Mouse (Mus musculus) Patski (cell line): Measurements from ENCODE around the gene Zbtb22. TPM values are rescaled to one million over a fixed set of nuclear protein-coding genes. Genes with fewer than 3 reads are reported as not detected.

Source experiments
- ATAC-seq: fragments of 100-300 bp; one replicate; pipeline ENCODE4 v1.8.0; 2021
- CTCF ChIA-PET: fragments of 350-600 bp; sonication (Branson Sonifier 250); formaldehyde crosslinking; loops from one replicate; lab custom pipeline; 2022; ENCODE audit warnings: inconsistent platforms; lab: Charles Lee
- POLR2A ChIA-PET: fragments of 350-600 bp; sonication (Branson Sonifier 250); formaldehyde crosslinking; loops from one replicate; lab custom pipeline; 2022; ENCODE audit warnings: antibody characterized with exemption, inconsistent platforms; lab: Charles Lee
- DNase-seq: peaks from one replicate; pipeline ENCODE4 v3.0.0-alpha.2; 2011; ENCODE audit warnings: low read depth, low spot score
- H3K27me3 ChIP-seq: fragments of 371-371 bp; one replicate; pipeline ENCODE4 v1.5.1; 2021
- CTCF ChIP-seq: fragments of 100-300 bp; IDR thresholded peaks from one replicate; pipeline ENCODE4 v1.5.1; 2021
- in situ Hi-C: fragments of 300-500 bp; cut with MboI; formaldehyde crosslinking; loops from 3 replicates; pipeline ENCODE4 v1.11.1; 2018; ENCODE audit warnings: low pct_unique_long_range_greater_than_20kb, mixed read lengths
- polyA plus RNA-seq: library from polyadenylated mRNA; unstranded; gene quantifications from one replicate; pipeline ENCODE4 v1.2.3, GENCODE M21; 2021

Gene Zbtb22
- polyA plus RNA-seq, 1 experiment from 2014 or later, result 30.7 TPM

GRCm38 (mm10) chr17:33914969-33915391 lies 724 bp upstream of the Zbtb22 start:
- no peak for DNase-seq
- in situ Hi-C loops, result no loop called here

GRCm38 (mm10) chr17:33916294-33916693 lies 590 bp downstream of the Zbtb22 start:
- no peaks in the 10 kb centered on the region for H3K27me3 ChIP-seq
- in situ Hi-C loops, result no loop called here
- POLR2A ChIA-PET, result no interaction called here
- no peak for ATAC-seq
- CTCF ChIA-PET, result interaction anchor here (0.9 to 1.3 kb wide), 2 partner anchors 10 to 28 kb away, joined by 4 read pairs; no protein-coding TSS in a partner anchor
- no peak for DNase-seq
- no peak for TF ChIP-seq CTCF

More at GRCm38 (mm10) chr17:33914969-33915391, 724 bp upstream of the Zbtb22 start:
- ChIA-PET CTCF (interaction anchor here (0.5 to 1.3 kb wide), 2 partner anchors 12 to 18 kb away, joined by 3 to 4 read pairs; no protein-coding TSS in a partner anchor), POLR2A (interaction anchor here (0.7 kb wide), 1 partner anchor 122 kb away, joined by 3 read pairs; no protein-coding TSS in a partner anchor)
- no peaks in the 10 kb centered on the region for H3K27me3 ChIP-seq
- no peak for ATAC-seq
- no peak for TF ChIP-seq CTCF

- H3K27me3 ChIP-seq, result no peaks in the 10 kb centered on the region
- ChIA-PET CTCF (no interaction called here), POLR2A (no interaction called here)
- in situ Hi-C loops, result no loop called here
- ATAC-seq (no peak), DNase-seq (no peak)
- TF ChIP-seq CTCF, result no peak
These were observed 1.3 kb downstream of the Zbtb22 start for GRCm38 (mm10) chr17:33916847-33917655.

GRCm38 (mm10) chr17:33917656-33918292 lies 2.1 kb downstream of the Zbtb22 start:
- no peaks in the 10 kb centered on the region for H3K27me3 ChIP-seq
- TF ChIP-seq CTCF, result no peak
- in situ Hi-C loops, result no loop called here
- ChIA-PET POLR2A (no interaction called here), CTCF (no interaction called here)
- DNase-seq (no peak), ATAC-seq (no peak)

- ChIA-PET POLR2A (no interaction called here), CTCF (no interaction called here)
- DNase-seq, result no peak
- in situ Hi-C loops, result no loop called here
- TF ChIP-seq CTCF, result no peak
- H3K27me3 ChIP-seq, result no peaks in the 10 kb centered on the region
- ATAC-seq, result no peak
These were observed 2.8 kb downstream of the Zbtb22 start for GRCm38 (mm10) chr17:33918293-33919203.

DNA sequence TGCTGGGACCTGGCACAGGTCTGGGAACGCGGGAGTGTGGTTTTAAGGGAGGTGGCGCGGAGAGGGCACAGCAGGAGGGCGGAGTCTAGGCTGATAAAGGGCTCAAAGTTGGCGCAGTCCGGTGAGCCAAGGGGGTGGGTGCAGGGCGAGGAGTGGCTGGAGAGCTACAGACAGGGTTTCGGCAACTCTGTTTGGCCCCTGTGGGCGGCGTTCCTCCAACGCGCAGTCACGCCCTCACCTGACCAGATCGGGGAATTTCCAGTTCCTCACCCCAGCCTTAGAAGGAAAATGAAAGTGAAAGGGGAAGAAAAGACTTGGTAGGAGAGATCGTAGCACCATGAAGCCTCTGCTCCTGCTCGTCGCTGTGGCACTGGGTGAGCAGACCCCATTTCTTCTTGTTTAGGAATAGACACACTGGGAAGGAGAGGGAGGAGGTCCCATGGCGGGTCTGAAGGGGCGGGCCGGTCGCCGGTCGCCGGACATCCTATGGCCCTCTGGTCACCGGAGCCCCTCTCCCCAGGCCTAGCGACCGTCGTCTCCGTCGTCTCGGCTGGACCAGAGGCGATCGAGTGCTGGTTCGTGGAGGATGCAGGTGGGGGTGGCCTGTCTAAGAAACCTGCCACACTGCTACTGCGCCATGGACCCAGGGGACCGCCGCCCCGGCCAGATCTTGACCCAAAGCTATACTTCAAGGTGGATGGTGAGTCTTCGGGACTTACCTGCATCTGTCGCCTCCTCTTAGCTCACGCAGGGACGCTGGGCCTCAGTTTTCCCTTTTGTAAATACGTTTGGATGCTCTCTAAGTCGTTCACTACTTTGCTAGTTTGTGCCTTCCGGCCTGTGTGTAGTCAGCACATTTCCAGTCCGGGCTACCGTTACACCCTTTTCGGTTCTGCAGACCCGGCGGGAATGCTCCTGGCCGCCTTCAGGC lies 3.9 kb downstream of the Zbtb22 start:
- ChIA-PET POLR2A (no interaction called here), CTCF (no interaction called here)
- in situ Hi-C loops, result no loop called here
- no peaks in the 10 kb centered on the region for H3K27me3 ChIP-seq
- ATAC-seq (peak; percentile 44), DNase-seq (no peak)
- no peak for TF ChIP-seq CTCF

GRCm38 (mm10) chr17:33920282-33921097 lies 4.8 kb downstream of the Zbtb22 start:
- ChIA-PET POLR2A (no interaction called here), CTCF (interaction anchor here (0.9 to 3.5 kb wide), 2 partner anchors 12 to 24 kb away, joined by 3 to 13 read pairs; no protein-coding TSS in a partner anchor)
- H3K27me3 ChIP-seq, result no peaks in the 10 kb centered on the region
- in situ Hi-C loops, result no loop called here
- DNase-seq, result no peak
- peak; percentile 42 for ATAC-seq
- TF ChIP-seq CTCF, result no peak

GRCm38 (mm10) chr17:33921361-33921760 lies 5.7 kb downstream of the Zbtb22 start:
- in situ Hi-C loops, result no loop called here
- POLR2A ChIA-PET, result interaction anchor here (0.6 to 1.0 kb wide), 2 partner anchors 10 to 219 kb away, joined by 3 to 8 read pairs; no protein-coding TSS in a partner anchor
- CTCF ChIA-PET, result interaction anchor here (0.9 to 3.5 kb wide), 2 partner anchors 13 to 25 kb away, joined by 3 to 13 read pairs; no protein-coding TSS in a partner anchor
- no peak for TF ChIP-seq CTCF
- DNase-seq (no peak), ATAC-seq (no peak)
- H3K27me3 ChIP-seq, result no peaks in the 10 kb centered on the region
